Mouse (Mus musculus) E14TG2a.4 (cell line): ENCODE data around the gene Plekhg1.

Experiments used
- CTCF ChIP-seq: conservative IDR thresholded peaks from 2 replicates; pipeline ENCODE4 v1.5.1; 2014; ENCODE audit warnings: low read length
- NANOG ChIP-seq: IDR thresholded peaks from 2 replicates; pipeline ENCODE4 v1.6.1; 2014; ENCODE audit warnings: borderline replicate concordance, low read length, mixed read lengths
- POU5F1 ChIP-seq: IDR thresholded peaks from 2 replicates; pipeline ENCODE4 v1.6.1; 2014; ENCODE audit warnings: low read length, borderline replicate concordance

GRCm38 (mm10) chr10:3834060-3834459 is 93.9 kb downstream of the Plekhg1 start:
- TF ChIP-seq CTCF (peak; percentile 52), NANOG (no peak), POU5F1 (no peak)
